Mouse (Mus musculus): ENCODE data around the gene Gm10985. TPM values are rescaled to one million over a fixed set of nuclear protein-coding genes. Genes with fewer than 3 reads are reported as not detected.
A peak's percentile ranks its signal among the peaks of the same experiment; 100 is the strongest.

Gene Gm10985
- not detected in 2 replicates for polyA plus RNA-seq (2016; fragmentation: Nextera tagmentation; extraction: Ambion mirVana)

GRCm38 (mm10) chr3:53844786-53845185 lies at the start of gene Gm10985:
Gene Gm10985, plus strand, starts transcription at chr3:53845086.
- 73% methylated on average over 2 of the region's 2 CpGs for WGBS
- Histone ChIP-seq H3K27ac (no peak within 1 kb of the TSS), H3K36me3 (no peaks in the 10 kb centered on the region), H3K4me3 (no peak within 1 kb of the TSS), H3K4me2 (replicated peaks) (no peak within 1 kb of the TSS), H3K4me1 (no peaks in the 10 kb centered on the region), H3K9ac (no peak within 1 kb of the TSS), H3K27me3 (no peaks in the 10 kb centered on the region), H3K9me3 (replicated peaks) (no peaks in the 10 kb centered on the region)
- no peak for ATAC-seq (ENCODE audit: low FRiP score)

GRCm38 (mm10) chr3:53796933-53797332 lies 48.0 kb upstream of the Gm10985 start:
- H3K36me3 ChIP-seq, result no peaks in the 10 kb centered on the region
- no peak for ATAC-seq (ENCODE audit: low FRiP score)
- 79% methylated on average over 1 of the region's 1 CpGs for WGBS
- no peaks in the 10 kb centered on the region for H3K27me3 ChIP-seq
- no peak overlapping the region for H3K9ac ChIP-seq
- no peak overlapping the region for H3K27ac ChIP-seq
- no peak overlapping the region for H3K4me2 ChIP-seq (replicated peaks)
- no peaks in the 10 kb centered on the region for H3K4me1 ChIP-seq
- H3K4me3 ChIP-seq, result no peak overlapping the region
- no peaks in the 10 kb centered on the region for H3K9me3 ChIP-seq (replicated peaks)

- Histone ChIP-seq H3K27ac (no peak overlapping the region), H3K4me1 (no peaks in the 10 kb centered on the region), H3K4me2 (replicated peaks) (no peak overlapping the region), H3K4me3 (no peak overlapping the region), H3K9me3 (replicated peaks) (no peaks in the 10 kb centered on the region), H3K27me3 (no peaks in the 10 kb centered on the region), H3K36me3 (no peaks in the 10 kb centered on the region), H3K9ac (no peak overlapping the region)
- no peak for ATAC-seq (ENCODE audit: low FRiP score)
- 69% methylated on average over 2 of the region's 2 CpGs for WGBS
Measured at GRCm38 (mm10) chr3:53799671-53800070, 45.2 kb upstream of the Gm10985 start.

GRCm38 (mm10) chr3:53813421-53813977 lies 31.4 kb upstream of the Gm10985 start:
- Histone ChIP-seq H3K4me2 (replicated peaks) (no peak overlapping the region), H3K36me3 (no peaks in the 10 kb centered on the region), H3K9ac (no peak overlapping the region), H3K9me3 (replicated peaks) (no peaks in the 10 kb centered on the region), H3K4me1 (no peaks in the 10 kb centered on the region), H3K27me3 (no peaks in the 10 kb centered on the region), H3K27ac (no peak overlapping the region), H3K4me3 (no peak overlapping the region)
- 79% methylated on average over 7 of the region's 7 CpGs for WGBS
- ATAC-seq (ENCODE audit: low FRiP score), result no peak

- no peak overlapping the region for H3K27ac ChIP-seq
Measured at GRCm38 (mm10) chr3:53834238-53834637, 10.6 kb upstream of the Gm10985 start.

GRCm38 (mm10) chr3:53846206-53846928 lies 1.5 kb downstream of the Gm10985 start:
- Histone ChIP-seq H3K4me1 (no peaks in the 10 kb centered on the region), H3K9me3 (replicated peaks) (no peaks in the 10 kb centered on the region), H3K27ac (no peak overlapping the region), H3K36me3 (no peaks in the 10 kb centered on the region), H3K9ac (no peak overlapping the region), H3K4me3 (no peak overlapping the region), H3K4me2 (replicated peaks) (no peak overlapping the region), H3K27me3 (no peaks in the 10 kb centered on the region)
- WGBS, result 72% methylated on average over 7 of the region's 7 CpGs
- ATAC-seq (ENCODE audit: low FRiP score), result no peak

More at GRCm38 (mm10) chr3:53834238-53834637, 10.6 kb upstream of the Gm10985 start:
- H3K9ac ChIP-seq, result no peak overlapping the region
- no peaks in the 10 kb centered on the region for H3K36me3 ChIP-seq
- WGBS, result 83% methylated on average over 2 of the region's 2 CpGs
- H3K4me3 ChIP-seq, result no peak overlapping the region
- ATAC-seq (ENCODE audit: low FRiP score), result no peak
- H3K9me3 ChIP-seq (replicated peaks), result no peaks in the 10 kb centered on the region
- no peaks in the 10 kb centered on the region for H3K27me3 ChIP-seq
- H3K4me2 ChIP-seq (replicated peaks), result no peak overlapping the region
- H3K4me1 ChIP-seq, result no peaks in the 10 kb centered on the region

- Histone ChIP-seq H3K27me3 (no peaks in the 10 kb centered on the region), H3K4me2 (replicated peaks) (no peak overlapping the region), H3K9ac (no peak overlapping the region), H3K9me3 (replicated peaks) (no peaks in the 10 kb centered on the region), H3K4me1 (no peaks in the 10 kb centered on the region), H3K4me3 (no peak overlapping the region), H3K27ac (no peak overlapping the region), H3K36me3 (no peaks in the 10 kb centered on the region)
- ATAC-seq (ENCODE audit: low FRiP score), result no peak
- WGBS, result 65% methylated on average over 4 of the region's 4 CpGs
Measured at GRCm38 (mm10) chr3:53847726-53848125, 2.8 kb downstream of the Gm10985 start.

GRCm38 (mm10) chr3:53848262-53848661 lies 3.4 kb downstream of the Gm10985 start:
- Histone ChIP-seq H3K4me1 (no peaks in the 10 kb centered on the region), H3K4me2 (replicated peaks) (no peak overlapping the region), H3K9ac (no peak overlapping the region), H3K27ac (no peak overlapping the region), H3K4me3 (no peak overlapping the region), H3K36me3 (no peaks in the 10 kb centered on the region), H3K27me3 (no peaks in the 10 kb centered on the region), H3K9me3 (replicated peaks) (no peaks in the 10 kb centered on the region)
- no peak for ATAC-seq (ENCODE audit: low FRiP score)
- WGBS, result 84% methylated on average over 11 of the region's 11 CpGs

GRCm38 (mm10) chr3:53854261-53854660 lies 9.4 kb downstream of the Gm10985 start:
- no peak for ATAC-seq (ENCODE audit: low FRiP score)
- peaks cover 25% of the 10 kb centered on the region for H3K36me3 ChIP-seq
- H3K4me1 ChIP-seq, result no peaks in the 10 kb centered on the region
- H3K27me3 ChIP-seq, result no peaks in the 10 kb centered on the region
- no peaks in the 10 kb centered on the region for H3K9me3 ChIP-seq (replicated peaks)
- H3K9ac ChIP-seq, result no peak overlapping the region
- H3K27ac ChIP-seq, result no peak overlapping the region
- 90% methylated on average over 4 of the region's 4 CpGs for WGBS
- no peak overlapping the region for H3K4me2 ChIP-seq (replicated peaks)
- H3K4me3 ChIP-seq, result no peak overlapping the region

GRCm38 (mm10) chr3:53854831-53855230 lies 9.9 kb downstream of the Gm10985 start:
- 94% methylated on average over 3 of the region's 3 CpGs for whole genome bisulfite sequencing

GRCm38 (mm10) chr3:53863383-53864220 lies 18.7 kb downstream of the Gm10985 start, which contains the start of gene Ufm1:
Gene Ufm1, minus strand, starts transcription at chr3:53863830.
- Histone ChIP-seq H3K27ac (no peak within 1 kb of the TSS), H3K4me1 (peaks cover 8% of the 10 kb centered on the region), H3K9ac (peak within 1 kb of the TSS; percentile 76), H3K36me3 (peaks cover 30% of the 10 kb centered on the region), H3K9me3 (replicated peaks) (no peaks in the 10 kb centered on the region), H3K4me3 (peak within 1 kb of the TSS; percentile 73), H3K27me3 (no peaks in the 10 kb centered on the region), H3K4me2 (replicated peaks) (peak within 1 kb of the TSS; percentile 92)
- ATAC-seq (ENCODE audit: low FRiP score), result peak; percentile 100
- WGBS, result under 1% methylated on average over 58 of the region's 58 CpGs

More at GRCm38 (mm10) chr3:53854831-53855230, 9.9 kb downstream of the Gm10985 start:
- peaks cover 31% of the 10 kb centered on the region for H3K36me3 ChIP-seq
- H3K4me3 ChIP-seq, result no peak overlapping the region
- no peak overlapping the region for H3K9ac ChIP-seq
- H3K4me1 ChIP-seq, result no peaks in the 10 kb centered on the region
- H3K27ac ChIP-seq, result no peak overlapping the region
- no peak overlapping the region for H3K4me2 ChIP-seq (replicated peaks)
- ATAC-seq (ENCODE audit: low FRiP score), result no peak
- no peaks in the 10 kb centered on the region for H3K27me3 ChIP-seq
- H3K9me3 ChIP-seq (replicated peaks), result no peaks in the 10 kb centered on the region

GRCm38 (mm10) chr3:53868212-53868611 lies 23.3 kb downstream of the Gm10985 start:
- Histone ChIP-seq H3K36me3 (no peaks in the 10 kb centered on the region), H3K9ac (no peak overlapping the region), H3K4me1 (peaks cover 8% of the 10 kb centered on the region), H3K9me3 (replicated peaks) (no peaks in the 10 kb centered on the region), H3K27me3 (no peaks in the 10 kb centered on the region), H3K27ac (no peak overlapping the region), H3K4me2 (replicated peaks) (no peak overlapping the region), H3K4me3 (no peak overlapping the region)
- no peak for ATAC-seq (ENCODE audit: low FRiP score)
- WGBS, result 89% methylated on average over 4 of the region's 4 CpGs

All from hindbrain, embryonic 12.5 days (tissue).